Mouse (Mus musculus) hindbrain, embryonic 10.5 days (tissue): ENCODE results near the gene Rpf1. TPM values are rescaled to one million over a fixed set of nuclear protein-coding genes. Genes with fewer than 3 reads are reported as not detected.

Experiments
- DNase-seq: peaks from one replicate; pipeline ENCODE4 v3.0.0-alpha.2; 2017; ENCODE audit warnings: low spot score
- H3K27ac ChIP-seq: fragments of 300-500 bp; sonication (generic); 2 replicates; pipeline ENCODE4 v1.5.1; 2016; ENCODE audit warnings: mild to moderate bottlenecking, moderate library complexity
- H3K27me3 ChIP-seq: fragments of 300-500 bp; sonication (generic); 2 replicates; pipeline ENCODE4 v1.6.1; 2016; ENCODE audit warnings: mild to moderate bottlenecking; ENCODE audit not compliant: poor library complexity, insufficient read depth, severe bottlenecking
- H3K36me3 ChIP-seq: fragments of 300-500 bp; sonication (generic); 2 replicates; pipeline ENCODE4 v1.6.1; 2016; ENCODE audit warnings: mild to moderate bottlenecking, moderate library complexity
- H3K4me1 ChIP-seq: fragments of 300-500 bp; sonication (generic); replicated peaks from 2 replicates; pipeline ENCODE4 v1.6.1; 2016; ENCODE audit warnings: mild to moderate bottlenecking
- H3K4me3 ChIP-seq: fragments of 300-500 bp; sonication (generic); 2 replicates; pipeline ENCODE4 v1.5.1; 2016; ENCODE audit warnings: mild to moderate bottlenecking, moderate library complexity
- H3K9me3 ChIP-seq: fragments of 300-500 bp; sonication (generic); 2 replicates; pipeline ENCODE4 v1.6.1; 2016; ENCODE audit warnings: mild to moderate bottlenecking, moderate library complexity
- WGBS: fragments of 180-500 bp; shearing (Covaris S2); methylation state at CpG from one replicate; pipeline ENCODE4 v1.1.7; 2016; 5-methylcytosine and 5-hydroxymethylcytosine counted together
- polyA plus RNA-seq: library from polyadenylated mRNA; unstranded; fragments of >200 nt; fragmentation: Nextera tagmentation; extraction: Ambion mirVana; gene quantifications from 2 replicates; pipeline ENCODE4 v1.2.1, GENCODE M21; 2016

Rpf1 gene
- polyA plus RNA-seq, result 63.4 and 65.1 TPM in 2 replicates

- Histone ChIP-seq H3K9me3 (no peaks in the 10 kb centered on the region), H3K27me3 (no peaks in the 10 kb centered on the region), H3K36me3 (peaks cover 32% of the 10 kb centered on the region), H3K4me1 (peaks cover 12% of the 10 kb centered on the region; the same call in 1 of the 2 replicates), H3K27ac (peak within 1 kb of the TSS; percentile 98), H3K4me3 (peak within 1 kb of the TSS; percentile 89)
- WGBS, result under 1% methylated on average over 67 of the region's 82 CpGs
- peak; percentile 92 for DNase-seq
Observed at GRCm38 (mm10) chr3:146520798-146521651, at the start of gene Rpf1. Rpf1 (minus strand) TSS chr3:146521429.

GRCm38 (mm10) chr3:146570939-146571338, 49.7 kb upstream of the Rpf1 start:
- 89% methylated on average over 6 of the region's 6 CpGs for whole genome bisulfite sequencing
- H3K36me3 ChIP-seq, result no peaks in the 10 kb centered on the region
- no peaks in the 10 kb centered on the region for H3K27me3 ChIP-seq
- no peaks in the 10 kb centered on the region for H3K9me3 ChIP-seq
- no peak overlapping the region for H3K4me3 ChIP-seq
- H3K27ac ChIP-seq, result no peak overlapping the region
- H3K4me1 ChIP-seq, result no peaks in the 10 kb centered on the region
- no peak for DNase-seq

DNA sequence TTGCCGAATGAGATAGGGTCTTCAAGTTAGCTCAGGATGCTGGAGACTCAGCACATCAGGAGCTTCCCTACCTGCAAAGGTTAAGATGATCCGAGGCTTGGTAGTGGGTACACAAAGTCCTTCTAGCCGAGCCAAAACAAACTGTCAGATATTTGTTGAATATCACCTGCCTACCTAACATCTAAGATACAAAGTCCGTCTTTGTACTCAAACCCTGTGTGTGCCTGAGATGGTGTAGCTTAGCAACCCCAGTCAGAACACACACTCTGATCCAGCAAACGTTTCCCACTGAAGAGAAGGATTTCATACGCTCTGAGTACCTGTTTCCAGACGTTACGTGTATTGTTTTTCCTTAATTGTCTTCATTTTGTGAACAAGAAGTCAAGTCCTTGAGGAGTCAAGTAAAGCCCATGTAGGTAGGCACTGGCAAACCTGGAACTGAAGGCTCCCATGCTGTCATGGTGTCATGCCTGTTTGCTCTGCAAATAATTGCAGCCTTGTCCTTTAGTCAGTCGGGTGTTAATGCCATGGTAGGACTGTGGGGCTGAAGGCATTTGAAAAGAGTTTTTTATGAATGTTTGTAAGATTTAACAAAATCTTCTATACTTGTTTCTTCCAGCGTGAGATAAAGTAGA, 49.0 kb upstream of the Rpf1 start, which contains the start of gene Uox:
Gene Uox (plus strand): TSS at position 279 of the 635 bp plus-strand sequence.
- no peak within 1 kb of the TSS for H3K4me3 ChIP-seq
- H3K27ac ChIP-seq, result no peak within 1 kb of the TSS
- no peaks in the 10 kb centered on the region for H3K9me3 ChIP-seq
- no peaks in the 10 kb centered on the region for H3K27me3 ChIP-seq
- H3K4me1 ChIP-seq, result no peaks in the 10 kb centered on the region
- 89% methylated on average over 10 of the region's 10 CpGs for WGBS
- no peak for DNase-seq
- H3K36me3 ChIP-seq, result no peaks in the 10 kb centered on the region

DNA sequence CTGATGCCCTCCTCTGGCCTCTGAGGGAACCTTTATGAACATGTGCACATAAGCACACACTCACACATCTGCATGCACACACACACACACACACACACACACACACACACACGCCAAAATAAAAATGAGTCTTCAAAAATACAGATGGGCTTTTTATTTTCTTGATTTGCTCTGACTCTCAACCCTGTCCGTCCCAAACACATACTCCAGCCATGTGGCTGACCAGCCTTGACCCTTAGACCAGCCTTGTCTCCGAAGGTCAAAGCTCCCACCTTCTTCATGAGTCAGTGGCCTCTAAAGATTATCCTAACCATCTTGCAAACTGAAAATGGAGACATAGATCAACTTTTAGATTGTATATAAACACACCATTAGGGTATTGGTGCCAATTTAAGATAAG, 48.4 kb upstream of the Rpf1 start:
- WGBS, result 89% methylated on average over 3 of the region's 3 CpGs
- no peak overlapping the region for H3K4me3 ChIP-seq
- no peaks in the 10 kb centered on the region for H3K36me3 ChIP-seq
- H3K27me3 ChIP-seq, result no peaks in the 10 kb centered on the region
- H3K4me1 ChIP-seq, result peaks cover 4% of the 10 kb centered on the region; the same call in 1 of the 2 replicates
- no peak for DNase-seq
- H3K27ac ChIP-seq, result no peak overlapping the region
- no peaks in the 10 kb centered on the region for H3K9me3 ChIP-seq

- Histone ChIP-seq H3K4me1 (peaks cover 6% of the 10 kb centered on the region; the same call in 1 of the 2 replicates), H3K27ac (no peak overlapping the region), H3K9me3 (no peaks in the 10 kb centered on the region), H3K27me3 (no peaks in the 10 kb centered on the region), H3K36me3 (no peaks in the 10 kb centered on the region), H3K4me3 (no peak overlapping the region)
- 83% methylated on average over 9 of the region's 9 CpGs for WGBS
- DNase-seq, result no peak
Observed at GRCm38 (mm10) chr3:146567884-146568530, 46.8 kb upstream of the Rpf1 start.

DNA sequence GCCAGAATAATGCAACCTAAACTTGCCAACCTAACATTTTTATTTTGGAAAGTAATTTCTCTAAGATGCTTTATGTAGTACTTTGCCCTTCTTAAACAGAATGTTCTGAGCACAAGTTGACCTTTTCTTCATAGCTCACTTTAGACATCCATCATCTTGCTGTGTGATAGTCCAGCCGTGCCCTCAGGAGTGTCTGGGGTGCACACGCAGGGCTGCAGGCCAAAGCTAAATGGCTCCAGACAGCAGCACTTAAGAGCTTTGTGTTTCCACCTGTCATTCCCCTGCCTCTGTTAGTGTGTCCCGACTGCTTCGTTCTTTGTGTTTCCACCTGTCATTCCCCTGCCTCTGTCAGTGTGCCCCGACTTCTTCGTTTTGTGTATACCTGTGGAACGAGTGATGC, 46.1 kb upstream of the Rpf1 start:
- peaks cover 6% of the 10 kb centered on the region; the same call in 1 of the 2 replicates for H3K4me1 ChIP-seq
- WGBS, result 80% methylated on average over 7 of the region's 7 CpGs
- DNase-seq, result no peak
- H3K36me3 ChIP-seq, result no peaks in the 10 kb centered on the region
- H3K27ac ChIP-seq, result no peak overlapping the region
- no peak overlapping the region for H3K4me3 ChIP-seq
- no peaks in the 10 kb centered on the region for H3K27me3 ChIP-seq
- H3K9me3 ChIP-seq, result no peaks in the 10 kb centered on the region

DNA sequence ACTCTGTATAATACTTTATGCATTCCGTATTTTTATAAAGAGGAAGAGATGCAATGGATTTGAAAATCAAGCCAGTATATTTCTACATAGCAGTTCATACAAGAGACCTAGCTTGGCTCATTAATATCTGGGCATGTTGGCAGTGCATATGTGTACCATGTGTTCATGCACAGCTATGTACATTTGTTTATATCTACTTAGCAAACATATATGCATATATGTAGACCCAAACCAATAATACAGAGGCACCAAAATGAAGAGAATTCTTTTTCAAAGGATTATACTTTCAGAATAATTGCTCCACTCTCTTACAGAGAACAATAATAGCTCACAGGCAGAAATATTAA, 43.8 kb upstream of the Rpf1 start:
- H3K27me3 ChIP-seq, result no peaks in the 10 kb centered on the region
- H3K4me3 ChIP-seq, result no peak overlapping the region
- H3K4me1 ChIP-seq, result peaks cover 6% of the 10 kb centered on the region; the same call in 1 of the 2 replicates
- no peaks in the 10 kb centered on the region for H3K36me3 ChIP-seq
- H3K27ac ChIP-seq, result no peak overlapping the region
- DNase-seq, result no peak
- no peaks in the 10 kb centered on the region for H3K9me3 ChIP-seq
- 90% methylated on average over 1 of the region's 1 CpGs for WGBS

DNA sequence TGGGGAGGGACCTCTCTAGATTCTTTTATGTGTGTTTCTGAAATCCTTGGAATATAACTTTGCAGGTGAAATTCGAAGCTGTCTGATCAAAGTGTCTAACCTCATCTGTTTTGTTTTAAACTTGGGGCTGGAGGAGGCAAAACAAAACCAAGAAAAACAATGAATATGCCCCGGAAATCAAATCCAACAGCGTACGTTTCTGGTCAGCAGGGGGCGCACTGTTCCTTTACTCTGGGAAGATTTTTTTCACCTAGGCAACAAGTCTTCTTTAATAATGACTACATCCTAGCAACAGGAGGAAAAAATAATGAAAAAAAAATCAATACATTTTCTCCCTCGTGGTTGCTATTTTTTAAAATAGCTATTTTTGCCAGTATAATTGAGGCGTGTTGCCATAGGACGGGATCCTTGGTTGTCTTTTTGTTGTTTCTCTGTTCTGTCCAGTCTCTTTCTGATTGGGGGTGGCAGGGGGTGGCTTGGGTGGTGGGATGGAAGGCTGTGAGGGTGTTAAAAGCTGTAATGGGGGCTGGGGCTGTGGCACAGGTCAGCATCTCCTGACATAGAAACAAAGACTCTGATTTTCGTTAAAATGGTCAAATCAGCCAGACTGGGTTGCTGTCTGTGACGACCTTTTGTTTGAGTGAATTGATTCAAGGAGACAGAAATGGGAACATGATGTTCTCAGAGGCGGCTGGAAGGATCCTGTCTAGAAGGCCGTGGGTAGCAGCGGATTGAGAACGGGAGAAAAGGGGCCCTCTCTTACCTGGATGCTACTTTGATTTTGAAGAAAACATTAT, 43.2 kb upstream of the Rpf1 start:
- Histone ChIP-seq H3K9me3 (no peaks in the 10 kb centered on the region), H3K27ac (peak overlapping the region; percentile 70), H3K36me3 (no peaks in the 10 kb centered on the region), H3K4me1 (peaks cover 6% of the 10 kb centered on the region; the same call in 1 of the 2 replicates), H3K27me3 (no peaks in the 10 kb centered on the region), H3K4me3 (no peak overlapping the region)
- DNase-seq, result peak; percentile 76
- 34% methylated on average over 14 of the region's 14 CpGs for WGBS

DNA sequence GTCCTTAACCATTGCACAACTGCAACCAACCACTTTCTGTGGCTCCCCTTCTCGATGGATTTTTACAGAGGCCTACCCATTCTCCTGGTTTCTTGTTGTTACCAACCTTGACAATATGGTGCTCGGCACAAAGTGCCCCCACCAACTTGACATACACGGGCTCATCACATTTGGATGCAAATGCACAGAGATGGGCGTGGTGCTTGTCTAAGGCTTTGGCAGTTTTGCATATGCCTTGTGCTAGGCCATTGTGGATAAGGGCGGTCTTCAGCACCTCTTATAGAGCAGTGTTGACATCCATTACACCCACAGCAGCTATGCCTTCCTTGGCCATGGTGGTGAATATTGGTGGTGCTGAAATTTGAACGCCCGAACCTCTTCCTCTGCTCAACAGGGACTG, 41.7 kb upstream of the Rpf1 start:
- Histone ChIP-seq H3K9me3 (no peaks in the 10 kb centered on the region), H3K27ac (no peak overlapping the region), H3K36me3 (no peaks in the 10 kb centered on the region), H3K4me1 (peaks cover 6% of the 10 kb centered on the region; the same call in 1 of the 2 replicates), H3K4me3 (no peak overlapping the region), H3K27me3 (no peaks in the 10 kb centered on the region)
- DNase-seq, result no peak
- WGBS, result 89% methylated on average over 7 of the region's 7 CpGs

DNA sequence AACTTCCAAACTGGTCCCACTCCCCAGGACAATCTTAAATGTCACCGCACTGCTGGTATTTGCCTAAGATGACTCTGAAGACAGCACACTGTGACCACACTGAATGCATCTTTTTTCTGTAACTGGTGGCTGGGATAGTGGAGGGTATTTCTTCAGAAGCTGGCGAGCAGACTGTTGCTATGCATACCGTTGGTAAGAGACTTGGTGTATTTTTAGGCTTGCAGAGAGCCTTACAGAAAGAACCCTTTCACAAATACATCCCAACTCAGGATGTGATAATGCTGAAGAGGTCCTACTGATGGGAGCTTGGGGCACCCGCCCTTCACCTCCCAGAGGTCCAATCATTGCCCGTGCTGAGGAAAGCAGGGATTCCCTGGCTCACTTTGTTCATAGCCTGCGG, 36.3 kb upstream of the Rpf1 start:
- H3K4me1 ChIP-seq, result no peaks in the 10 kb centered on the region
- H3K36me3 ChIP-seq, result no peaks in the 10 kb centered on the region
- no peaks in the 10 kb centered on the region for H3K27me3 ChIP-seq
- H3K27ac ChIP-seq, result no peak overlapping the region
- H3K4me3 ChIP-seq, result no peak overlapping the region
- no peaks in the 10 kb centered on the region for H3K9me3 ChIP-seq
- 86% methylated on average over 6 of the region's 6 CpGs for WGBS
- DNase-seq, result no peak

GRCm38 (mm10) chr3:146556567-146556966, 35.3 kb upstream of the Rpf1 start:
- no peaks in the 10 kb centered on the region for H3K27me3 ChIP-seq
- no peaks in the 10 kb centered on the region for H3K36me3 ChIP-seq
- 81% methylated on average over 1 of the region's 1 CpGs for WGBS
- H3K4me1 ChIP-seq, result no peaks in the 10 kb centered on the region
- no peaks in the 10 kb centered on the region for H3K9me3 ChIP-seq
- H3K27ac ChIP-seq, result no peak overlapping the region
- no peak overlapping the region for H3K4me3 ChIP-seq
- DNase-seq, result no peak

GRCm38 (mm10) chr3:146554816-146555215, 33.6 kb upstream of the Rpf1 start:
- Histone ChIP-seq H3K9me3 (no peaks in the 10 kb centered on the region), H3K36me3 (no peaks in the 10 kb centered on the region), H3K4me3 (no peak overlapping the region), H3K27ac (no peak overlapping the region), H3K27me3 (no peaks in the 10 kb centered on the region), H3K4me1 (no peaks in the 10 kb centered on the region)
- DNase-seq, result no peak
- WGBS, result 90% methylated on average over 7 of the region's 7 CpGs
